Mouse (Mus musculus): Measurements from ENCODE around the gene Gm49345. TPM values are rescaled to one million over a fixed set of nuclear protein-coding genes. Genes with fewer than 3 reads are reported as not detected.

Gm49345 gene
- total RNA-seq, 2 experiments from 2014 or later, result 1.6 TPM; not detected in 1

- Histone ChIP-seq H3K27ac (no peak overlapping the region), H3K4me3 (no peak overlapping the region)
- TF ChIP-seq CTCF (conservative IDR thresholded peaks at IDR 0.05), result no peak
- DNase-seq (ENCODE audit: low spot score in 2 of 2), result no peak
Measured at GRCm38 (mm10) chr13:67545941-67546340, 91.6 kb downstream of the Gm49345 start.

Other genes with a start within 250 kb of the Gm49345 start
- 1 to 10 TPM; 3.5 to 4.0 TPM for gene Zfp429, start 237.9 kb downstream of the Gm49345 start, total RNA-seq (2021)
- gene Zfp459, start 216.4 kb downstream of the Gm49345 start, total RNA-seq (2021), result 1 to 10 TPM; 1.8 to 2.8 TPM
- gene Zfp874a, start 186.1 kb downstream of the Gm49345 start, total RNA-seq (2021), result 10 to 100 TPM; 11.8 TPM
- gene Zfp874b, start 153.5 kb downstream of the Gm49345 start, total RNA-seq (2021), result 10 to 100 TPM; 15.1 to 15.7 TPM
- gene Zfp58, start 137.2 kb downstream of the Gm49345 start, total RNA-seq (2021), result 1 to 10 TPM; 9.2 to 9.3 TPM
- 1 to 10 TPM in 1 of 2 experiments, not detected in 1; 1.5 TPM for gene Gm26965, start 111.6 kb downstream of the Gm49345 start, total RNA-seq (2021)
- 10 to 100 TPM; 19.8 to 23.4 TPM for gene Zfp87, start 111.6 kb downstream of the Gm49345 start, total RNA-seq (2021)
- 10 to 100 TPM in 1 of 2 experiments, 1 to 10 TPM in 1; 8.5 to 10.8 TPM for gene Zfp748, start 83.9 kb downstream of the Gm49345 start, total RNA-seq (2021)
- 10 to 100 TPM in 1 of 2 experiments, 1 to 10 TPM in 1; 9.1 to 10.2 TPM for gene Zfp729b, start 28.1 kb downstream of the Gm49345 start, total RNA-seq (2021)
- gene Zfp729a, start within 50 bp of the Gm49345 start, total RNA-seq (2021), result 1 to 10 TPM; 9.3 to 9.9 TPM
- gene Zfp738, start 49.3 kb upstream of the Gm49345 start, total RNA-seq (2021), result 10 to 100 TPM; 25.3 to 25.8 TPM
- gene Zfp65, start 91.4 kb upstream of the Gm49345 start, total RNA-seq (2021), result 10 to 100 TPM; 13.5 to 14.0 TPM
- 1 to 10 TPM; 6.6 to 7.0 TPM for gene Zfp85, start 117.5 kb upstream of the Gm49345 start, total RNA-seq (2021)
- gene Zfp493, start 141.9 kb upstream of the Gm49345 start, total RNA-seq (2021), result 1 to 10 TPM; 2.9 to 5.3 TPM
- gene Zfp273, start 176.0 kb upstream of the Gm49345 start, total RNA-seq (2021), result 1 to 10 TPM; 8.2 to 9.4 TPM
- gene Gm10037, start 193.3 kb upstream of the Gm49345 start, total RNA-seq (2021), result 10 to 100 TPM; 10.9 to 14.6 TPM
- gene BC048507, start 225.6 kb upstream of the Gm49345 start, total RNA-seq (2021), result not detected

All from layer of hippocampus, adult 2 months (tissue).